Comparison of ENCODE assay signal across 26 mouse cellular contexts in the genomic region with DNA sequence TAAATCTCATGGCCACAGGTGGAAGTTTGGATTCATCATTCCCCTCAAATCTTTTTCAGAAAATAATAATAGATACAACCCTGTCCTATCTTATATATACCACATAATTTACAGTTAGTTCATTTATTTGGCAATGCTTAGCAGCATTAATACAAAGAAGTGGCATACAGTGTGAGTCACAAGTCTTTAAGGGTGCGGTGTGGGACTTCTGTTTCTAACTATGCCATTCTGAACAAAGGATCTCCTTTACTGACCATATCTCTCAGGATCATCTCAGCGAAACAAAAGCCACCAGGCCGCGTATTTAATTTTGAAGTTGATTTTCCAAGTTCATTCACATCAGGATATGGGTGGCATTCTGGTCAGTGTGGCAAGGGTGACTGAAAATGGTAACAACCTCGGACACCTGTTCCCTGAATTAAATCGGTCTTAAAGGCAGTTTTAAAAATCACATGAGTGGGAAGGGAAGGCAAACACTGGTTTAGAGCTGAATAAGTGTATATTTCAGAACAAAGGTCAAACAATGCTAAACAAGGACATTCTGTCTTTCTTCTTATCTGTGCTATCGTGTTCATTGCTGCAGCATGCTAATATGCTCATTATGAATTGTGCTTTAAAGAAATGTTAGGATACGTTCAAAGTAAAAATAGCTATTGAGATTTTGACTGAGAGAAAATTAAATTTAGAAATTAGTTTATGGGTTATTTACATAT.
"Had no signal": no experiment of that assay in that cellular context is flagged by ENCODE, and none has a peak within 500 bp of the region (broad histone marks: within the 10 kb centered on the region; RNA-seq: fewer than 3 reads in every experiment).

No protein-coding gene starts in this region.

- H3K9ac ChIP-seq: heart, embryonic 12.5 days; hindbrain, embryonic 12.5 days; hindbrain, embryonic 14.5 days; kidney, embryonic 15.5 days; limb, embryonic 12.5 days had no signal

- H3K4me3 ChIP-seq: gastrocnemius, adult 2 months; heart, embryonic 10.5 days; heart, embryonic 12.5 days; hindbrain, embryonic 10.5 days; hindbrain, embryonic 12.5 days; kidney, embryonic 15.5 days; left cerebral cortex, adult 2 months; limb, embryonic 10.5 days; limb, embryonic 12.5 days had no signal

- H3K27ac ChIP-seq: gastrocnemius, adult 2 months; heart, embryonic 10.5 days; hindbrain, embryonic 10.5 days; hindbrain, embryonic 12.5 days; hindbrain, embryonic 14.5 days; kidney, embryonic 15.5 days; kidney, postnatal 0 days; left cerebral cortex, adult 2 months; limb, embryonic 10.5 days; limb, embryonic 12.5 days had no signal

- H3K4me2 ChIP-seq: heart, embryonic 12.5 days; hindbrain, embryonic 12.5 days; hindbrain, embryonic 14.5 days; kidney, embryonic 15.5 days; limb, embryonic 12.5 days; liver, embryonic 11.5 days had no signal

- H3K36me3 ChIP-seq: heart, embryonic 10.5 days; heart, embryonic 12.5 days; hindbrain, embryonic 10.5 days; hindbrain, embryonic 12.5 days; kidney, embryonic 15.5 days; limb, embryonic 10.5 days; limb, embryonic 12.5 days had no signal

- ATAC-seq: hindbrain, embryonic 16.5 days; inflammation-experienced regulatory T-cells, adult 6 months had no signal

- H3K4me1 ChIP-seq: hindbrain, embryonic 12.5 days; kidney, embryonic 15.5 days had no signal

- DNase-seq: gastrocnemius, adult 2 months; gastrocnemius, postnatal 10 days; gastrocnemius, postnatal 25 days; heart, adult 18-20 months; heart, postnatal 10 days; heart, postnatal 4 days; kidney, adult 11 months; kidney, adult 2 months; kidney, adult 9 months; kidney, postnatal 14 days; kidney, postnatal 36 days; layer of hippocampus, adult 9-11 months; liver had no signal

- H3K9me3 ChIP-seq: heart, embryonic 10.5 days; heart, embryonic 12.5 days; hindbrain, embryonic 10.5 days; hindbrain, embryonic 12.5 days; kidney, embryonic 15.5 days; limb, embryonic 10.5 days; limb, embryonic 12.5 days had no signal

- H3K27me3 ChIP-seq: heart, embryonic 12.5 days; hindbrain, embryonic 12.5 days; kidney, embryonic 15.5 days; limb, embryonic 12.5 days had no signal
